Mouse (Mus musculus) C3H10T1/2 (cell line): ENCODE results near the gene Thrb. TPM values are rescaled to one million over a fixed set of nuclear protein-coding genes. Genes with fewer than 3 reads are reported as not detected.

Experiments
- polyA plus RNA-seq, 2 experiments: library from polyadenylated mRNA; unstranded; fragments of >200 nt; fragmentation: generic; extraction: Trizol; gene quantifications; one replicate each; pipeline ENCODE4 v1.2.1; 2012; ENCODE audit warnings: missing spikeins in 2 of 2

Thrb gene
- polyA plus RNA-seq = under 1 TPM in 1 of 2 experiments, not detected in 1; 0.04 TPM

GRCm38 (mm10) chr14:17659686-17660328, at the start of gene Thrb:
Thrb (plus strand) TSS chr14:17660261.

